ENCODE assay signal across 11 mouse cellular contexts in the genomic region with DNA sequence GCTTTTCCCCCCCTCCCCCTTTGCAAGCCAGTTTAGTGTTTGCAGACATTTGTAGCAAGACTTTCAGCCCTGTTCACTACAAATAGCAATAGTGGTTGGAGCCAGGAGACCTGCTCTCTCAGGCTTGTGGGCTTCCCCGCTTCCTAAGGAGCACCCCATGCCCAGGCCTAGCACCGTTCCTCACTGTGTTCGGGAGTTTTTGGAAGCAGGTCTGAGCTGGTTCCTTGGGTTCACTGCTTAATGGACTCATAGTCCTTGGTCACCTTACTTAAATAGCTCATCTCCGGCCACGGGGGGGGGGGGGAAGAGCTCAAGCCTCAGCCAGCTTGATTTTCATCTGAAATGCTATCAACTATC. TPM values are rescaled to one million over a fixed set of nuclear protein-coding genes. Genes with fewer than 3 reads are reported as not detected.
DNase-seq lines count a peak whose midpoint lies in the region; ATAC-seq and TF ChIP-seq lines count a peak whose summit lies in the region.
"Had no signal": no experiment of that assay in that cellular context is flagged by ENCODE, and none has a peak within 500 bp of the region (broad histone marks: within the 10 kb centered on the region; RNA-seq: fewer than 3 reads in every experiment).

No protein-coding gene starts in this region.

- no peak for TF ChIP-seq POLR2A in lung, adult 2 months (IDR thresholded peaks at IDR 0.05; ENCODE audit: borderline replicate concordance, extremely low read depth, low read depth, low read length)

- WGBS in heart, embryonic 15.5 days, result 80% methylated on average over 5 of the region's 5 CpGs
- WGBS in lung, embryonic 15.5 days, result 77% methylated on average over 5 of the region's 5 CpGs
- WGBS in lung, adult 2 months, result 73% methylated on average over 5 of the region's 5 CpGs
- 86% methylated on average over 5 of the region's 5 CpGs for WGBS in forebrain, embryonic 13.5 days
- WGBS in liver, embryonic 13.5 days (ENCODE audit: insufficient replicate concordance), result 59% methylated on average over 5 of the region's 5 CpGs

- no peaks in the 10 kb centered on the region for H3K9me3 ChIP-seq in heart, embryonic 15.5 days (replicated peaks)
- no peaks in the 10 kb centered on the region for H3K9me3 ChIP-seq in lung, embryonic 15.5 days
- H3K9me3 ChIP-seq in forebrain, embryonic 13.5 days (replicated peaks), result no peaks in the 10 kb centered on the region
- no peaks in the 10 kb centered on the region for H3K9me3 ChIP-seq in liver, embryonic 13.5 days (replicated peaks)
- H3K9me3 ChIP-seq: embryonic facial prominence, embryonic 13.5 days; neural tube, embryonic 12.5 days had no signal

- H3K4me3 ChIP-seq in heart, embryonic 15.5 days, result no peak overlapping the region
- H3K4me3 ChIP-seq in lung, embryonic 15.5 days, result no peak overlapping the region
- no peak overlapping the region for H3K4me3 ChIP-seq in lung, adult 2 months (replicated peaks; ENCODE audit: extremely low read depth, low read depth, low read length)
- H3K4me3 ChIP-seq in forebrain, embryonic 13.5 days, result no peak overlapping the region
- H3K4me3 ChIP-seq in liver, embryonic 13.5 days (replicated peaks), result no peak overlapping the region
- H3K4me3 ChIP-seq: embryonic facial prominence, embryonic 13.5 days; neural tube, embryonic 12.5 days had no signal

- H3K9ac ChIP-seq in heart, embryonic 15.5 days, result no peak overlapping the region
- no peak overlapping the region for H3K9ac ChIP-seq in lung, embryonic 15.5 days
- H3K9ac ChIP-seq in forebrain, embryonic 13.5 days, result no peak overlapping the region; the same call in 1 of the 2 replicates
- H3K9ac ChIP-seq in liver, embryonic 13.5 days, result no peak overlapping the region
- H3K9ac ChIP-seq: embryonic facial prominence, embryonic 13.5 days; neural tube, embryonic 12.5 days had no signal

- 0 out of 2 replicates have a peak, but pooled peaks have one; percentile 12 for ATAC-seq in heart, embryonic 15.5 days (replicated peaks; ENCODE audit: insufficient number of reproducible peaks, insufficient read depth, low FRiP score, low read depth)
- no peak for ATAC-seq in lung, embryonic 15.5 days (ENCODE audit: borderline replicate concordance, extremely low read depth, low FRiP score, low TSS enrichment)
- no peak; the same call in 1 of the 2 replicates for ATAC-seq in forebrain, embryonic 13.5 days
- no peak for ATAC-seq in liver, embryonic 13.5 days (ENCODE audit: low read depth)
- no peak for ATAC-seq in monocyte, adult 5-6 weeks (replicated peaks; ENCODE audit: insufficient number of reproducible peaks, low FRiP score, low TSS enrichment, poor library complexity, severe bottlenecking)

- DNase-seq in heart, postnatal 14 days, result no peak
- no peak for DNase-seq in lung, adult 2 months
- no peak for DNase-seq in liver, embryonic 13.5 days
- no peak for DNase-seq in retina, postnatal 1 day
- DNase-seq: lung, postnatal 10 days had no signal

- H3K4me1 ChIP-seq in heart, embryonic 15.5 days (replicated peaks), result peaks cover 40% of the 10 kb centered on the region
- H3K4me1 ChIP-seq in lung, embryonic 15.5 days, result peaks cover 11% of the 10 kb centered on the region
- peaks cover 5% of the 10 kb centered on the region; the same call in 1 of the 2 replicates for H3K4me1 ChIP-seq in lung, adult 2 months (ENCODE audit: control insufficient read depth, insufficient read depth, low read length)
- peaks cover 12% of the 10 kb centered on the region for H3K4me1 ChIP-seq in forebrain, embryonic 13.5 days
- peaks cover 68% of the 10 kb centered on the region for H3K4me1 ChIP-seq in liver, embryonic 13.5 days (replicated peaks)
- H3K4me1 ChIP-seq: neural tube, embryonic 12.5 days had no signal

- no peaks in the 10 kb centered on the region for H3K27me3 ChIP-seq in heart, embryonic 15.5 days
- H3K27me3 ChIP-seq in lung, embryonic 15.5 days, result no peaks in the 10 kb centered on the region
- H3K27me3 ChIP-seq in forebrain, embryonic 13.5 days, result no peaks in the 10 kb centered on the region
- no peaks in the 10 kb centered on the region for H3K27me3 ChIP-seq in liver, embryonic 13.5 days
- H3K27me3 ChIP-seq: embryonic facial prominence, embryonic 13.5 days; neural tube, embryonic 12.5 days had no signal

- no peak overlapping the region for H3K4me2 ChIP-seq in heart, embryonic 15.5 days
- no peak overlapping the region for H3K4me2 ChIP-seq in lung, embryonic 15.5 days
- H3K4me2 ChIP-seq in forebrain, embryonic 13.5 days, result no peak overlapping the region
- no peak overlapping the region for H3K4me2 ChIP-seq in liver, embryonic 13.5 days
- H3K4me2 ChIP-seq: embryonic facial prominence, embryonic 13.5 days; neural tube, embryonic 12.5 days had no signal

- peak overlapping the region; percentile 75 for H3K27ac ChIP-seq in heart, embryonic 15.5 days
- peak overlapping the region; percentile 41; the same call in 1 of the 2 replicates for H3K27ac ChIP-seq in lung, embryonic 15.5 days
- peak overlapping the region; percentile 80 for H3K27ac ChIP-seq in forebrain, embryonic 13.5 days
- H3K27ac ChIP-seq in liver, embryonic 13.5 days, result peak overlapping the region; percentile 55
- H3K27ac ChIP-seq: embryonic facial prominence, embryonic 13.5 days; neural tube, embryonic 12.5 days had no signal

- intact Hi-C loops in heart, postnatal 14 days (cut with DNase I), result no loop called here

- H3K36me3 ChIP-seq in heart, embryonic 15.5 days, result peaks cover 27% of the 10 kb centered on the region
- H3K36me3 ChIP-seq in lung, embryonic 15.5 days, result peaks cover 47% of the 10 kb centered on the region
- H3K36me3 ChIP-seq in forebrain, embryonic 13.5 days (ENCODE audit: poor library complexity, severe bottlenecking), result peaks cover 63% of the 10 kb centered on the region
- peaks cover 36% of the 10 kb centered on the region for H3K36me3 ChIP-seq in liver, embryonic 13.5 days

- no peak for TF ChIP-seq CTCF in lung, adult 2 months (IDR thresholded peaks at IDR 0.05; ENCODE audit: insufficient read depth, low read length)

RNA-seq across cellular contexts. Expression of gene Adora2a, which starts 12.7 kb away (rescaled TPM):
- polyA plus RNA-seq in heart, embryonic 15.5 days (2015; fragmentation: Nextera tagmentation; extraction: Ambion mirVana), result 5.7 and 6.3 TPM in 2 replicates
- total RNA-seq in heart, postnatal 14 days (2021), result 10 to 100 TPM; 13.2 to 15.2 TPM
- 7.1 and 7.5 TPM in 2 replicates for polyA plus RNA-seq in lung, embryonic 15.5 days (2015; fragmentation: Nextera tagmentation; extraction: Ambion mirVana)
- 12.3 and 13.3 TPM in 2 replicates for polyA plus RNA-seq in lung, adult 2 months (2012; rRNA removed)
- polyA plus RNA-seq in forebrain, embryonic 13.5 days (2015; fragmentation: Nextera tagmentation; extraction: Ambion mirVana), result 3.2 and 3.5 TPM in 2 replicates
- polyA plus RNA-seq in liver, embryonic 13.5 days (2015; fragmentation: Nextera tagmentation; extraction: Ambion mirVana), result 1.5 and 1.7 TPM in 2 replicates
- 19.5 to 51.1 TPM (median 31.6 TPM) in 3 replicates for total RNA-seq in monocyte, adult 5-6 weeks (2017)
